Mouse (Mus musculus) E14TG2a.4 (cell line): ENCODE measurements at regions not wholly inside any gene's neighbourhood (a gene's known extent, or its start where the extent isn't known, plus 50 kb on each side); places are given as distances from the start of the nearest gene placed in this dataset.

Source experiments
- H3K27me3 ChIP-seq: 2 replicates; pipeline ENCODE4 v1.6.1; 2014; ENCODE audit warnings: low read length, control low read depth; ENCODE audit not compliant: insufficient read depth
- H3K36me3 ChIP-seq: 2 replicates; pipeline ENCODE4 v1.6.1; 2014; ENCODE audit warnings: low read length, control low read depth; ENCODE audit not compliant: insufficient read depth
- H3K4me1 ChIP-seq: replicated peaks from 2 replicates; pipeline ENCODE4 v1.6.1; 2014; ENCODE audit warnings: low read depth, low read length, control low read depth
- H3K4me3 ChIP-seq: replicated peaks from 2 replicates; pipeline ENCODE4 v1.5.1; 2014; ENCODE audit warnings: mild to moderate bottlenecking, low read length
- H3K9me3 ChIP-seq: 2 replicates; pipeline ENCODE4 v1.6.1; 2014; ENCODE audit warnings: low read length, control low read depth
- CTCF ChIP-seq: conservative IDR thresholded peaks from 2 replicates; pipeline ENCODE4 v1.5.1; 2014; ENCODE audit warnings: low read length
- NANOG ChIP-seq: IDR thresholded peaks from 2 replicates; pipeline ENCODE4 v1.6.1; 2014; ENCODE audit warnings: borderline replicate concordance, low read length, mixed read lengths
- POU5F1 ChIP-seq: IDR thresholded peaks from 2 replicates; pipeline ENCODE4 v1.6.1; 2014; ENCODE audit warnings: low read length, borderline replicate concordance

DNA sequence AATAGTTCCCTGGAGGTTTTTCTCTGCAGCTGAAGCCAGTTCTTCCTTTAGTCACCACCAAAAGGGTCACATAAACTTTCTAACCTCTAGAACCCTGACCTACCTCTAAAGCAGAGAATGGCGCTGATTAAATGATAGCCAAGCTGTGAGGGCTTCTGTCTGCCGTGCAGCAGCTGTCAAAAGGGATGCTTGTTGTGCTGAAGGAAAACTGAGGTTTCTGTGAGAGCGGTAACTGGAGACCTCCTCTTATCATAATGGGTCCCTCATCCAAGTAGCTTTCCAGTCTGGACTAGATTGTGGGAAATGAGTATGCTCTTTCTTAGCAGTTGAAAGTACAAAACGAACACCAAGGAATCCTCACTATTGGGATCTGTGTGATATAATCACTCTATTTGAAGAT lies 98.8 kb upstream of the Mtap start:
- TF ChIP-seq CTCF (no peak), NANOG (no peak), POU5F1 (no peak)
- no peak overlapping the region for H3K4me3 ChIP-seq
- H3K9me3 ChIP-seq: no peaks in the 10 kb centered on the region
- H3K27me3 ChIP-seq: no peaks in the 10 kb centered on the region
- no peaks in the 10 kb centered on the region for H3K4me1 ChIP-seq
- no peaks in the 10 kb centered on the region for H3K36me3 ChIP-seq

DNA sequence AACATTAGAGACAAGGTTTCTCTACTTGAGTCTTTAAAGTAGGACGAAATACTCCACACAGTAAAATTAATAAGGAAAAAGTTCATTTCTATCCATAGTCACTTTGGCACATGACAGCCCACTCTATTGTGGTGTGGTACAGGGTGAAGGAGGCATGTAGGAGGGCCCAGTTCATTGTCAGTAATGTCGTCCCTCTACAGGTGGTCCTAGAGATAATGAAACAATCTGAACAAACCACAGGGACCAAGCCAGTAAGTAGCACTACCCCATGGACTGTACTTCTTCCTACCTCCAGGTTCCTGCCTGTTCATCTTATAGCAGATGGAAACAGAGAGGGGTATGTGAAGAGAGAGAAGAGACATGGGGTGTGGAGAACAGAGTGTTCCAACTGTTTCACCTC lies 102.1 kb upstream of the Mtap start:
- TF ChIP-seq NANOG (no peak), CTCF (no peak), POU5F1 (no peak)

DNA sequence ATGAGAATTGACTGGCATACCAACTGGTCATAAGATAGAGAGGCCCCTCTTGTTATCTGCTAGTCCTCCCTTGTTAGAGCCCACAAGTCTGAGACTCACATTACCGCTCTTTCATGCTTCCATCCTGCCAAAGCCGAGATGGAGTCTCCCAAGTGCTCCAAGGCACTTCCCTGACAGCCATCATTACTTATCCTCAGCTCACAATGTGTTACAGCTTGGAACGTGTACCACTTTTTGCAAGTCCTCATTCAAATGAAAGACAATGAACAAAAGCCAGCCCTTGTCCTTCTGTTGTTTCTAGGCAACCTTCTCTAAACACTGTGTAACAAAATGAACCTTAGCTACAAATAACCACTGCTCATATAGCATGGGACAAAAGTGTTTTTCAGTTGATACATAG lies 102.6 kb upstream of the Mtap start:
- Histone ChIP-seq H3K4me1 (no peaks in the 10 kb centered on the region), H3K4me3 (no peak overlapping the region), H3K36me3 (no peaks in the 10 kb centered on the region), H3K9me3 (no peaks in the 10 kb centered on the region), H3K27me3 (no peaks in the 10 kb centered on the region)
- TF ChIP-seq CTCF: no peak
- no peak for TF ChIP-seq POU5F1
- TF ChIP-seq NANOG: no peak

More for the DNA sequence above, 102.1 kb upstream of the Mtap start:
- Histone ChIP-seq H3K36me3 (no peaks in the 10 kb centered on the region), H3K4me3 (no peak overlapping the region), H3K9me3 (no peaks in the 10 kb centered on the region), H3K4me1 (no peaks in the 10 kb centered on the region), H3K27me3 (no peaks in the 10 kb centered on the region)

DNA sequence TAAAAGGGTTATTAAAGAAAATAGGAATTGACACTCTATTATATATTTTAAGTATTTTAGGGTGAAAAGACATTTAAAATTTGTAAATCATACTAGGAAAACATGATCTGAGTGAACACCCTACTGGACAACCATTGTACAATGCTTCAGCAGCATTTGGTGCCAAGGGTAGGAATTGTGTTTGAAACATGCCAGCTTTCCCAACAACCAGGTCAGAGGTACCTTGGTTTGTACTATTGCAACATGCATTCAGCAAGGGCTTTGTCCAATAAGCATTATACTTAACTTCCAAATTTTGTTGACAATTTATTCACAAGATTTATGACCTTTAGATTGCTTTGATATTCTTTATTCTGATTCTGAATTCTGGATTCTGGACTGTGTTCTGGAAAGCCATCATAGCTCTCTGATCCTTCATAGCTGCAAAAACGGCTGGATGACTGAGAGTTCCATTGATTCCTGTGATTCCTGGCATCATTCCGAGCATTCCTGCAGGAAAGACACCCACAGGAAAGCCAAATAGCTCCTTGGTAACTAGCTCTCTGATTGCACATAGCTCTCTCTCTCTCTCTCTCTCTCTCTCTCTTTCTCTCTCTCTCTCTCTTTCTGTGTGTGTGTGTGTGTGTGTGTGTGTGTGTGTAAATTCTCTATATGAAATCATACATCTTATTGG lies 124.1 kb upstream of the Mtap start:
- no peaks in the 10 kb centered on the region for H3K4me1 ChIP-seq
- no peaks in the 10 kb centered on the region for H3K9me3 ChIP-seq
- no peaks in the 10 kb centered on the region for H3K27me3 ChIP-seq
- no peaks in the 10 kb centered on the region for H3K36me3 ChIP-seq
- no peak for TF ChIP-seq NANOG
- H3K4me3 ChIP-seq: no peak overlapping the region

DNA sequence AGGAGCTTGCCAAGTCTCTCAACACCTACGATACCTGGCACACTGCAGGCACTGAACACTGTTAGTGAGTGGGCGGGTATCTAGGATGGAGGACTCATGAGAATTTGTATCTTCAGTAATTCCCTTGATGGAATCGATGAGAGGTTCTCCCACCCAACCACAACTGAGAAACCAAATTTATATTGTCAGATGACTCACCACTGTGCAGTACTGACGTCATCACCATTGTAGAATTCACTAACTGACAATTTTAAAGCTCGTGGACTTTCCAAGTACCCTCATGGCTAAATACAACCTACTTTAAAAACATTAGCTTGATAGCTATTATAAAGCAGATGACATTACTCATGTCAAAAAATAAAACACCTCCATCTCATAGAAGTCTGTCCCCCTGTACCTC lies 128.4 kb upstream of the Mtap start:
- Histone ChIP-seq H3K4me1 (no peaks in the 10 kb centered on the region), H3K9me3 (no peaks in the 10 kb centered on the region), H3K27me3 (no peaks in the 10 kb centered on the region), H3K4me3 (no peak overlapping the region), H3K36me3 (no peaks in the 10 kb centered on the region)
- TF ChIP-seq NANOG: no peak
- no peak for TF ChIP-seq POU5F1
- no peak for TF ChIP-seq CTCF

DNA sequence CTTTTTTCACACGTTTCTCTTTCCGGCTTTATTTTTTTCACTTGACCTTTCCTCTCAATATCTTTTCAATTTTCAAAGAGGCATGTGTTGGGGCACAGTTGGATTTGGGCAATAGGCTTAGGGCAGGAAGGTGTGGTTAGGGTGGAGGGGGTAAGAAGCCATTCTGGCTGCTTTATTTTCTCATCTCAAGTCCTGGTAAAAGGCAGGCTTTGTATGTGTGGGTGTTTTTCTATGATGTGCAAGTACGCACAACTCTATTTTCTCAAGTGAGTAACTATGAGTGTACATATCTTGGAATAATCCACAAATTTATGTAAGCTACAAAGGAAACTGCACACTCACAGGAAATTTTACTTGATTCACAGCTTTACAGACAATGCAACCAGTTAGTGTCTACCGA lies 121.5 kb upstream of the Ifne start:
- H3K27me3 ChIP-seq: no peaks in the 10 kb centered on the region
- no peaks in the 10 kb centered on the region for H3K36me3 ChIP-seq
- H3K4me3 ChIP-seq: no peak overlapping the region
- TF ChIP-seq NANOG (no peak), CTCF (no peak), POU5F1 (no peak)
- H3K4me1 ChIP-seq: no peaks in the 10 kb centered on the region
- H3K9me3 ChIP-seq: peaks cover 8% of the 10 kb centered on the region; the same call in 1 of the 2 replicates

DNA sequence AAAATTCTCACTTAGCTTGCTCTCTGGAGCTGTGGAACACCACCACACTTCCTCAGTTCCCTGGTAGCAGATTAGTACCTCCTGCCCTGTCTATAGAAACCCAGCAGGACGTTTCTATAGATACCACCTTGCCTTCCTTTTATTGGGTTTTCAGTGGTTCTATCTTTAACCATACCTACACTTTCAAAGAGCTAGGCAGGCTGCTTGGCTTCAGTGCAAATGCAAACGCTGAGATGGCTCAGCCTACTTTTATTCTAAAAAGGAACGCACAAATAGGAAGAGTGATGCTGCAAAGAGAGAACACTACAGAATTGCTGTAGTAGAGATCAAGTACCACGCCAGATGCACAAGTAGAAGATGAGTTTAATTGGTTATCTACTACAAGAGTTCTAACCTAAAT lies 120.9 kb upstream of the Ifne start:
- H3K4me3 ChIP-seq: no peak overlapping the region
- H3K4me1 ChIP-seq: no peaks in the 10 kb centered on the region
- TF ChIP-seq NANOG: no peak
- TF ChIP-seq POU5F1: no peak
- no peak for TF ChIP-seq CTCF
- no peaks in the 10 kb centered on the region for H3K36me3 ChIP-seq
- peaks cover 8% of the 10 kb centered on the region; the same call in 1 of the 2 replicates for H3K9me3 ChIP-seq
- no peaks in the 10 kb centered on the region for H3K27me3 ChIP-seq

DNA sequence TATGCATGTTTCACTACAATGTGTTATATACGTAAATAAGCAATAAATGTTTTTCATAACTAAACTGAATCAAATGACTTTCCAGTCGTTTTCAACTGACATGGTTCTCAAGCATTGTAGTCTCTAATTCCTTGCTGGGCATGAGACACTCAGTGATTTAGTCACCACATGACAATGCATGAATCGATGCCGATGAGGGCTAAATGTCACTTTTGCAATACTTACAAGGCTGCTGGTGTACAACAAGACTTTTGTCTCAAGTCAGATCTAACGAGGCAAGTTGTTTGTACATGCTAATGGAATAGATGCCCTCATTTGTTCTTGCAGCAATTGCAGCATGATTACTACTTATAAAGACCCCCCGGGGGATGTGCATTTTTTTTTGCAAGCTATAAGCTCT lies 120.2 kb upstream of the Ifne start:
- Histone ChIP-seq H3K36me3 (no peaks in the 10 kb centered on the region), H3K9me3 (peaks cover 8% of the 10 kb centered on the region; the same call in 1 of the 2 replicates), H3K4me1 (no peaks in the 10 kb centered on the region), H3K27me3 (no peaks in the 10 kb centered on the region), H3K4me3 (no peak overlapping the region)
- TF ChIP-seq POU5F1 (no peak), NANOG (no peak), CTCF (no peak)

DNA sequence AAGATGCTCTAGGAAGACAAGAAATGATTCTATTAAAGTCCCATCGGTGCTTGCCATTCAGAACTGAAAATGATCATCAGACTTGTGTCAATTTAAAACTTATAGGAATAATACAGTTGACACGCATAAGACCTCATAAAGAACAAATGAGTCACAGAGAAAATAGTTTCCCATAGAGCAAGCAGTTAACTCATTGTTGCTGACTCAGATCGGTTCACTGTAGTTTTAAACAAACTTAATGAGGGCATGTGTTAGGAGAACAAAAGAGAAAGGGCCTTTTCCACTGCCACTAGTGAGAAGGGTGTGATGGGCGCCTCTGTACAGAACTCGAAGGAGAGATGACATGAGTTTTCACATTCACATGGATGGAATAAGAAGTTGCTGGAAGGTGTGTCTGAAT lies 118.3 kb upstream of the Ifne start:
- TF ChIP-seq NANOG: no peak
- TF ChIP-seq POU5F1: no peak
- TF ChIP-seq CTCF: no peak
- H3K36me3 ChIP-seq: no peaks in the 10 kb centered on the region
- no peaks in the 10 kb centered on the region for H3K27me3 ChIP-seq
- H3K4me3 ChIP-seq: no peak overlapping the region
- peaks cover 8% of the 10 kb centered on the region; the same call in 1 of the 2 replicates for H3K9me3 ChIP-seq
- H3K4me1 ChIP-seq: no peaks in the 10 kb centered on the region
